Mouse (Mus musculus): ENCODE data around the gene Lrmda. TPM values are rescaled to one million over a fixed set of nuclear protein-coding genes. Genes with fewer than 3 reads are reported as not detected.
"Not testable (repeated sequence)": the region's sequence is repeated elsewhere in the genome, so short reads cannot be mapped to it uniquely, and the experiment has no call there.

The Lrmda gene
- polyA plus RNA-seq, 1 experiment from 2014 or later: 0.60 TPM

- no peak overlapping the region for H3K4me3 ChIP-seq
- no peaks in the 10 kb centered on the region for H3K27me3 ChIP-seq (ENCODE audit: insufficient read depth, poor library complexity, severe bottlenecking)
- no peaks in the 10 kb centered on the region for H3K9me3 ChIP-seq
- H3K36me3 ChIP-seq: no peaks in the 10 kb centered on the region
- H3K4me1 ChIP-seq: peaks cover 9% of the 10 kb centered on the region; the same call in 1 of the 2 replicates
- no peak overlapping the region for H3K27ac ChIP-seq
- no peak for DNase-seq (ENCODE audit: low spot score)
- 34% methylated on average over 2 of the region's 2 CpGs for WGBS
Observed at GRCm38 (mm10) chr14:22781709-22782108, 762.2 kb downstream of the Lrmda start.

- H3K4me1 ChIP-seq: peaks cover 9% of the 10 kb centered on the region; the same call in 1 of the 2 replicates
- 61% methylated on average over 2 of the region's 2 CpGs for WGBS
- no peak overlapping the region for H3K4me3 ChIP-seq
- DNase-seq (ENCODE audit: low spot score): no peak
- no peak overlapping the region for H3K27ac ChIP-seq
- H3K27me3 ChIP-seq (ENCODE audit: insufficient read depth, poor library complexity, severe bottlenecking): no peaks in the 10 kb centered on the region
- no peaks in the 10 kb centered on the region for H3K9me3 ChIP-seq
- no peaks in the 10 kb centered on the region for H3K36me3 ChIP-seq
Observed at GRCm38 (mm10) chr14:22782365-22782764, 762.9 kb downstream of the Lrmda start.

- Histone ChIP-seq H3K4me1 (peaks cover 9% of the 10 kb centered on the region; the same call in 1 of the 2 replicates), H3K27me3 (ENCODE audit: insufficient read depth, poor library complexity, severe bottlenecking) (no peaks in the 10 kb centered on the region), H3K4me3 (no peak overlapping the region), H3K9me3 (no peaks in the 10 kb centered on the region), H3K36me3 (no peaks in the 10 kb centered on the region), H3K27ac (peak overlapping the region; percentile 76)
- WGBS: 60% methylated on average over 15 of the region's 15 CpGs
- DNase-seq (ENCODE audit: low spot score): no peak
Observed at GRCm38 (mm10) chr14:22783211-22784161, 764.0 kb downstream of the Lrmda start.

GRCm38 (mm10) chr14:22800020-22800419 lies 780.5 kb downstream of the Lrmda start:
- Histone ChIP-seq H3K9me3 (0 out of 2 replicates have a peak, but pooled peaks cover 3% of the 10 kb centered on the region), H3K36me3 (no peaks in the 10 kb centered on the region)
- 63% methylated on average over 4 of the region's 4 CpGs for WGBS

GRCm38 (mm10) chr14:22800871-22801636 lies 781.5 kb downstream of the Lrmda start:
- 81% methylated on average over 13 of the region's 13 CpGs for WGBS
- no peak overlapping the region for H3K27ac ChIP-seq

More at GRCm38 (mm10) chr14:22800020-22800419, 780.5 kb downstream of the Lrmda start:
- no peak overlapping the region for H3K4me3 ChIP-seq
- peaks cover 14% of the 10 kb centered on the region for H3K4me1 ChIP-seq
- no peak overlapping the region for H3K27ac ChIP-seq
- H3K27me3 ChIP-seq (ENCODE audit: insufficient read depth, poor library complexity, severe bottlenecking): no peaks in the 10 kb centered on the region
- DNase-seq (ENCODE audit: low spot score): no peak

GRCm38 (mm10) chr14:22801714-22802113 lies 782.2 kb downstream of the Lrmda start:
- H3K27me3 ChIP-seq (ENCODE audit: insufficient read depth, poor library complexity, severe bottlenecking); H3K36me3 ChIP-seq; H3K4me3 ChIP-seq; H3K27ac ChIP-seq; DNase-seq (ENCODE audit: low spot score); H3K9me3 ChIP-seq: not testable (repeated sequence)
- whole genome bisulfite sequencing: 71% methylated on average over 4 of the region's 4 CpGs
- peaks cover 18% of the 10 kb centered on the region for H3K4me1 ChIP-seq

More at GRCm38 (mm10) chr14:22800871-22801636, 781.5 kb downstream of the Lrmda start:
- DNase-seq (ENCODE audit: low spot score): no peak
- Histone ChIP-seq H3K4me3 (no peak overlapping the region), H3K27me3 (ENCODE audit: insufficient read depth, poor library complexity, severe bottlenecking) (no peaks in the 10 kb centered on the region), H3K9me3 (0 out of 2 replicates have a peak, but pooled peaks cover 3% of the 10 kb centered on the region), H3K36me3 (no peaks in the 10 kb centered on the region), H3K4me1 (peaks cover 14% of the 10 kb centered on the region)

- peak overlapping the region; percentile 52 for H3K4me3 ChIP-seq
- 8% methylated on average over 3 of the region's 3 CpGs for WGBS
- H3K27me3 ChIP-seq (ENCODE audit: insufficient read depth, poor library complexity, severe bottlenecking): no peaks in the 10 kb centered on the region; the same call in 1 of the 2 replicates
- DNase-seq (ENCODE audit: low spot score): no peak
- H3K27ac ChIP-seq: peak overlapping the region; percentile 69
- no peaks in the 10 kb centered on the region for H3K9me3 ChIP-seq
- no peaks in the 10 kb centered on the region for H3K36me3 ChIP-seq
- H3K4me1 ChIP-seq: peaks cover 23% of the 10 kb centered on the region
Observed at GRCm38 (mm10) chr14:22807324-22807723, 787.8 kb downstream of the Lrmda start.

GRCm38 (mm10) chr14:22807726-22808594 lies 788.4 kb downstream of the Lrmda start:
- WGBS: 1% methylated on average over 20 of the region's 20 CpGs
- DNase-seq (ENCODE audit: low spot score): peak; percentile 79
- Histone ChIP-seq H3K4me1 (peaks cover 26% of the 10 kb centered on the region), H3K9me3 (no peaks in the 10 kb centered on the region), H3K36me3 (no peaks in the 10 kb centered on the region), H3K4me3 (peak overlapping the region; percentile 52), H3K27me3 (ENCODE audit: insufficient read depth, poor library complexity, severe bottlenecking) (no peaks in the 10 kb centered on the region; the same call in 1 of the 2 replicates), H3K27ac (peak overlapping the region; percentile 69)

GRCm38 (mm10) chr14:22808595-22809166 lies 789.2 kb downstream of the Lrmda start:
- H3K27me3 ChIP-seq (ENCODE audit: insufficient read depth, poor library complexity, severe bottlenecking): no peaks in the 10 kb centered on the region; the same call in 1 of the 2 replicates
- no peak overlapping the region for H3K4me3 ChIP-seq
- peaks cover 31% of the 10 kb centered on the region for H3K4me1 ChIP-seq
- no peaks in the 10 kb centered on the region for H3K9me3 ChIP-seq
- no peak for DNase-seq (ENCODE audit: low spot score)
- no peak overlapping the region for H3K27ac ChIP-seq
- 42% methylated on average over 5 of the region's 5 CpGs for WGBS
- H3K36me3 ChIP-seq: no peaks in the 10 kb centered on the region

GRCm38 (mm10) chr14:22809229-22809628 lies 789.7 kb downstream of the Lrmda start:
- 69% methylated on average over 3 of the region's 3 CpGs for WGBS
- H3K9me3 ChIP-seq: no peaks in the 10 kb centered on the region
- no peak for DNase-seq (ENCODE audit: low spot score)
- H3K36me3 ChIP-seq: no peaks in the 10 kb centered on the region
- peaks cover 31% of the 10 kb centered on the region for H3K4me1 ChIP-seq
- H3K27me3 ChIP-seq (ENCODE audit: insufficient read depth, poor library complexity, severe bottlenecking): no peaks in the 10 kb centered on the region; the same call in 1 of the 2 replicates
- no peak overlapping the region for H3K4me3 ChIP-seq
- H3K27ac ChIP-seq: no peak overlapping the region

GRCm38 (mm10) chr14:22810531-22810930 lies 791.0 kb downstream of the Lrmda start:
- H3K27ac ChIP-seq: no peak overlapping the region

GRCm38 (mm10) chr14:22812824-22813223 lies 793.3 kb downstream of the Lrmda start:
- DNase-seq (ENCODE audit: low spot score): no peak
- H3K4me1 ChIP-seq: peaks cover 14% of the 10 kb centered on the region
- 33% methylated on average over 6 of the region's 6 CpGs for WGBS
- no peak overlapping the region for H3K27ac ChIP-seq
- no peaks in the 10 kb centered on the region; the same call in 1 of the 2 replicates for H3K27me3 ChIP-seq (ENCODE audit: insufficient read depth, poor library complexity, severe bottlenecking)
- no peaks in the 10 kb centered on the region for H3K36me3 ChIP-seq
- no peak overlapping the region for H3K4me3 ChIP-seq
- H3K9me3 ChIP-seq: no peaks in the 10 kb centered on the region

More at GRCm38 (mm10) chr14:22810531-22810930, 791.0 kb downstream of the Lrmda start:
- DNase-seq (ENCODE audit: low spot score): no peak
- Histone ChIP-seq H3K9me3 (no peaks in the 10 kb centered on the region), H3K27me3 (ENCODE audit: insufficient read depth, poor library complexity, severe bottlenecking) (no peaks in the 10 kb centered on the region; the same call in 1 of the 2 replicates), H3K4me1 (peaks cover 28% of the 10 kb centered on the region), H3K4me3 (no peak overlapping the region), H3K36me3 (no peaks in the 10 kb centered on the region)
- 69% methylated on average over 1 of the region's 1 CpGs for WGBS

Data from heart, embryonic 10.5 days (tissue).